Mouse (Mus musculus): ENCODE data around the gene Amdhd1. TPM values are rescaled to one million over a fixed set of nuclear protein-coding genes. Genes with fewer than 3 reads are reported as not detected.

The Amdhd1 gene
- total RNA-seq, 2 experiments from 2014 or later, result 0.37 to 0.75 TPM

DNA sequence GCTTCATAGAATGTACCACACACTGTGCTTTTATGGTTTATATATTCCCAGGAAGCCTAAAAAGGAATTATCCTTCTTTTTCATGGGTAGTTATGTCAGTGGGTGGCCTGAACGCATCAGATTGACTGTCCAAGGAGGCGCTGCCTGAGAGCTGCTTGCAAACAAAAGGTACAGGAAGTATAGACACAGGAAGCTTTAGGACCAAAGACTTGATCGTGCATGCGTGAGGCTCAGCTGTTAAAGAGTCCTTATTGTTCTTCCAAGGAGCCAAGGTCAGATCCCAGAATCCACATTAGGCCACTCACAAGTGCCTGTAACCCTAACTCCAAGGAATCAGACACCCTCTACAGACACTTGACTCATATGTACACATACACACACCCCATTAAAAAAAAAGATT is 2.5 kb upstream of the Amdhd1 start:
- intact Hi-C loops (cut with DNase I), result no loop called here

GRCm38 (mm10) chr10:93541585-93541984 is 1.8 kb upstream of the Amdhd1 start:
- intact Hi-C loops (cut with DNase I), result no loop called here
- DNase-seq (ENCODE audit: low spot score in 2 of 2), result no peak

More for the DNA sequence above, 2.5 kb upstream of the Amdhd1 start:
- no peak for DNase-seq (ENCODE audit: low spot score in 2 of 2)

DNA sequence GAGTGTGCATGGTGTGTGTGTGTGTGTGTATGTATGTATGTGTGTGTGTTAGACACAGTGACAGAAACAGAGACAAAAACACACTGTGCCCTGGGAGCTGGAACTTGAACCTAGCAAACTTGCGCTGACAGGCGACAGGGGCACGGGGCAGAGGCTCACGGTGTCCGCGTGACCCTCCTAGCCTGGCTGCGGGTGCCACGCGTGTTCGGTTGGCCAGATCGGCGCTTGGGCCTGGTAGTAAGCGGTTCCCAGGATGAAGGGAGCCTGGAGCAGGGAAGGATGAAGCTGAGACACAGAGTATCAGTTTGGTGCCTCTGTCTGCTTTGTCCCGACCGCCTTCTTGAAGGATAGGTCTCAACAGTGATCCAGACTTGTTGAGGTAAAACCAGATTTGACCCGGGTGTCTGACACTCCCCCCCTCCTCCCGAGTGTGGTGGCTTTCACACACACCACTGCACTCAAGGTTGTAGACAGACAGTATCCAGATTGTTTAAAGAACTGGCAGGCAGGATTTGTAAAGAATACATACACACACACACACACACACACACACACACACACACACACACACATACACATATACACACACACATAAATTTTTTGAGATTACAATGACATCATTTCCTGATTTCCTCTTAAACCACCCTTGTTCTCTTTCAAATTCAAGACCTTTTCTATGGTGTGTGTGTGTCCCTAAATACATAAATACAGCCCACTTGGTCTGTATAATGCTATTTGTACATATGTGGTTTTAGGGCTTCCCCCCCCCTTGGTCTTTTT is 788 bp upstream of the Amdhd1 start, which contains the start of gene Ccdc38:
Gene Ccdc38, plus strand, starts transcription at position 202 of the 780 bp plus-strand sequence.
- DNase-seq (ENCODE audit: low spot score in 2 of 2), result no peak
- intact Hi-C loops (cut with DNase I), result no loop called here

DNA sequence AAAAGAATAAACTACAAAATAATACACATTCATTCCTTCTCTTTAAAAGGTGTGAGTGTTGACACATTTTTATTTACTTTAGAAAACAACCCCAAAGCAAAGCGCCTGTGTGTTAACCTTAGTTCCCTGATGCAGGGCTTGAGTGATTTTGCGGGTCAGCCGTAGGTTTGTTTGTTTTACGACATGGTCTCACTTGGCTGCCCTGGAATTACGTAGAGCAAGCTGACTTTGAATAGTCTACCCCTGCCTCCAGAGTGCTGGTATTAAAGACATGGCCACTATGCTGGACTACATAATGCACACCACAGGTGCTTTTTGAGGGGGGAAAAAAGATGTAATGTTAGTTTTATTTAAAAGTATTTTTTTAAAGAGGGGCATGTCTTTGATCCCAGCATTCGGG is 1.0 kb downstream of the Amdhd1 start:
- DNase-seq (ENCODE audit: low spot score in 2 of 2), result no peak
- intact Hi-C loops (cut with DNase I), result no loop called here

DNA sequence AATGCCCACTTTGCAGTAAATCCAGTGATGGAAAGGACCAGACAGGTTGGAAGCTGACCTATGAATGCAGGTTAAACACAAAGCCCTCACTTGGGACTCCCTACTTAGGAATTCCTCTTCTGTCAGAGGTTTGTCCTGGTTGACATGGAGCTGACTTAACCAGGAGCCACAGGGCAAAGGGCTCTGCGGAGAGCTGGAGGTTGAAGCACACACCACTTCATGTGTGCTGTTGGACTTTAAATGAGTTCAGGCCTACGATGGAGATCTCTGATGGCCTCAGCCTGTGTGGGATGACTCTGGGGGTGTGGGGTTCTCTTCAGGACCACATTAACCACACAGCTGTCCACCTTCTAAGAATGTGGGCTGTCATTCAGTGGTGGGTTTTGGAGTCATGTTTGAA is 1.5 kb downstream of the Amdhd1 start:
- DNase-seq (ENCODE audit: low spot score in 2 of 2), result no peak
- intact Hi-C loops (cut with DNase I), result no loop called here

DNA sequence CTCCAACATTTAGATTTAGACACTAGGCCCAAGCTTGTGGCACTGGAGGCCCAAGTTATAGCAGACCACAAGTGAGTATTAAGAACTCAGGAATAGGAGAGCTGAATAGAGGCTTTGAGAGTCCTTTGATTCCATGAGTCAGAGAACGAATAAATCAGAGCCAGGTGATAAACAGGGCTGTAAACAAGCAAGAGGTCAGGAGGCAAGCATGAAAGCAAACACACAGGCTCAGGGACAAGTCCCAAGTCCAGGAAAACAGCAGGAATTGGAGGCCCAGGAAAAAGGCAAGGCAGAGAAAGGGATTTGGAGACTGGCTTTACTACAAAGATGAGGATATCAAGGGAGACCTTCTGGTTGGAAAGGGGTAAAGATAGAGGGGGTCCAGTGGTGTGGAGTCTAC is 14.5 kb downstream of the Amdhd1 start:
- intact Hi-C loops (cut with DNase I), result no loop called here

GRCm38 (mm10) chr10:93520994-93521393 is 18.8 kb downstream of the Amdhd1 start:
- no peak for DNase-seq (ENCODE audit: low spot score in 2 of 2)
- intact Hi-C loops (cut with DNase I), result no loop called here

More for the DNA sequence above, 14.5 kb downstream of the Amdhd1 start:
- DNase-seq (ENCODE audit: low spot score in 2 of 2), result no peak

DNA sequence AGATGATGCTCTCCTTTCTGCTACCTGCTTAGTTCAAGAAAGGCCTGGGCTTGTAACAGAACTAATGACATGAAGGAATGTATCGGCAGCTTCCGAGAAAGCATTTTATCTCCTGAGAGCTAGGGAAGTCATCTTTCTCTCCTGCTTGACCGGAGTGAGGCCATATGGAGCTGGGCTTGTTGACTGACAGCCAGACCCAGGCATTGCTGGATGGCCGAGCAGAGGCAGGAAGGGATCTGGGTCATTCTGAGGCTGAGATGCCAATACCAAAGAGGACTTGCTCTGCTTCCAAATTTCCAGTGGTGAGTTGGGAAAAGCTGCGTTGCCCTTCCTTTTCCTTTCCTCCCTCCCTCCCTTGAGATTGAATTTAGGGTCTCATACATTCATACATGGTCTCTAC is 20.1 kb downstream of the Amdhd1 start:
- intact Hi-C loops (cut with DNase I), result no loop called here
- DNase-seq (ENCODE audit: low spot score in 2 of 2), result no peak

DNA sequence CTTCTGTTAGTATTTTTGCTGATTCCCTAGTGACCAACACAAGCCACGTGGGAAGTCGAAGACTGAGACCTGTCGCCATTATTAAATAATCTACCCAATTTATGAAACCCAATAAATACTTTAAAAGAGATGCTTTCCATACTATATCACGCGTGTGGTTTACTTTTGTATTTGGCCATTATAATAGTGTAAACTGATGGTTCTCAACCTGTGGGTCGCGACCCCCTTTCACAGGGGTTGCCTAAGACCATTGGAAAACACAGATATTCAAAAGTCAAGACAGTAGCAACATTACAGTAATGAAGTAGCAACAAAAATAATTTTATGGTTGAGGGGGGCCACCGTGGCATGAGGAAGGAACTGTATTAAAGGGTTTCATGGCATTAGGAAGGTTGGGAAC is 20.7 kb downstream of the Amdhd1 start:
- intact Hi-C loops (cut with DNase I), result no loop called here
- no peak for DNase-seq (ENCODE audit: low spot score in 2 of 2)

DNA sequence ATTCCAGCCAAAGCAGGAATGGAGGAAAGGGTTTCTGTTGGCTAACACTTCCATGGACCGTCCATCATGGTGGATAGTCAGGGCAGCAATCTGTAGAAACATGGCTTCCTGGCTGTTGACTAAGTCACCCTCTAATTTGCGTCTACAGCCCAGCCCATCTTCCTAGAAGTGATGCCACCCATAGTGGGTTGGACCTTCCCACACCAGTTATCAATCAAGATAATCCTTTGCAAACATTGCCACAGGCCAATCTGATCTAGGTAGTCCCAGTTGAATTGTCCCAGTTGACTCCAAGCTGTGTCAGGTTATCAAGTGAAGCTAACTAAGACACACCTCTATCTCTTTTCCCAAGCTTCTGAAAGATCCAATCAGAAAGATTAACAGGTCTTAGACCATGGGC is 21.2 kb downstream of the Amdhd1 start:
- intact Hi-C loops (cut with DNase I), result no loop called here
- DNase-seq (ENCODE audit: low spot score in 2 of 2), result no peak

DNA sequence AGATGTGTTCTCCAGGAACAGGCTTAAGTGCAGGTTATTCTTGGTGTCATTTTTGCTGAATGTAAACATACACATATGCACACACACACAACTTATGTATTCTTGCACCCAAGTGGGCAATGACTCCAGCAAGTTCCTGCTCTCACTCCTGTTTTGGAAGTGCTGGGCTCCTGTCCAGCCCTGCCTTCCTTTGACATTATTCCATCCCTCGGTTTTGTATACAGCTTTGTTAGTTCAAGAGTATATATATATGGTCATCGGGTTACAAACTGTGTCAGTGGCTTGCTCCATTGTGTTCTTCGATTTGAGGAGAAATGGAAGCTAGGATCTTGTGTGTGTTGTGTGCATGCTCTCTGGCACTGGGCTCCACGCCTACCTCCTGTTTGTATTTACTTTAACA is 21.6 kb downstream of the Amdhd1 start:
- no peak for DNase-seq (ENCODE audit: low spot score in 2 of 2)
- intact Hi-C loops (cut with DNase I), result no loop called here

DNA sequence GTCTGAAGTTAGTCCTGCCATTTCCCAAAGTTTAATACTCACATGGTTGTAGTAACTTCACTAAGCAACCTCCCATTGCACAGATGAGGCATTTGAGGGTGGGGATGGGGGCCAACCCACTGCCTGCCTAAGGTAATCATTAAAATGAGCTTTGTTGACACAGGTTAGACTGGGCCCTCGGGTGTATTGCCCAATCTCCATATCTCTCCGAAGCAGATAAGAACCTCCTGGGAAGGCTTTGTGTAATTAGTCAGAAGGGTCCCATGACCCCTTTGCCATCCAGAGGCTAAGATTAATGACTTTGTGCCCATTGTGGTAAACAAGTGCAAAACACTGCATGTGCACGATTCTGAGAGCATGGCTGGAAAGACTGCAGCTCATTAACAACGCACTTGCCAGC is 22.1 kb downstream of the Amdhd1 start:
- intact Hi-C loops (cut with DNase I), result no loop called here
- DNase-seq (ENCODE audit: low spot score in 2 of 2), result no peak

DNA sequence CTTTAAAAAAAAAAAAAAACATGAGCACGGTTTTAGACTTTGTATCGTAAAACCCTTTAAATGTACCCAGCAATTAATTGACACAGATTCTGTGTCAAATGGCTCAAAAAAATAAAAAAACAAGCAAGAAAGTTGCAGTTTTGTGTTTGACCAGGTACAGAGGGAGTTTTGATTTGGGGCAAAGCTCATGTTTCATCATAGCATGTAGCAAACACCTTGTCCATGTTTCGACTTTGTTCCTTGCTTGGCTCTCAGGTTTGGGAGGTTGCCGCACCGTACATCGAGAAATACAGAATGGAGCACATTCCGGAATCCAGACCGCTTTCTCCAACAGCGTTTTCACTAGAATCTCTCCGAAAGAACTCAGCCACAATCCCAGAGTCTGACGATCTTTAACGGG is 23.9 kb downstream of the Amdhd1 start:
- intact Hi-C loops (cut with DNase I), result no loop called here
- no peak for DNase-seq (ENCODE audit: low spot score in 2 of 2)

GRCm38 (mm10) chr10:93515419-93515818 is 24.4 kb downstream of the Amdhd1 start:
- no peak for DNase-seq (ENCODE audit: low spot score in 2 of 2)
- intact Hi-C loops (cut with DNase I), result no loop called here

DNA sequence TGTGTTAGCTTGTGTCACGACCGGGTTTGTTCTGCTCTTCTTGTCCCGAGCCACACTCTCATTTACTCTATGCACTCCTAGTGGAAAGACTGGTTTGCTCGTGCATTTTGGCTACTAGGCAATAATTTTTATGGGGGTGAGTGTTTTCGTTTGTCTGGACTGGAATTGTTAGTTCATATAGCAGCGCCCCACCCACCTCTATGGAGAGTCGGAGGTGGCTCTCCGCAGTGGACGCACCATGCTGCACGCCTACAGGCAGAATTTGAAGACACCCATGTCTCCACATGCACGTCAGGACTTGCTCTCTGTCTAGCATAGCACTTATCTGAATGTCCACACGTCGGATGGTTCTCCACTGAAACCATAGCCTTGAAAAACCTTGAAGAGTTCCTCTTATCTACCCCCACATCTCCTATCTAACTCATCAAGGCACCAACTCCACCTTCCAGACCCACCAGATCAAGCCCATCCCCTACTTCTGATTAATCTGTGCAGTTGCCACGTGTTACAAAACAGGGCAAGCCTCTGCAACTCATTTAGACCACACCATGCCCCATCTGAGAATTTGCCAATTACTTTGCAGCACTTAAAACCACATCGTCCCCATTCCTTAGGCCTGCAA is 30.2 kb downstream of the Amdhd1 start:
- no peak for DNase-seq (ENCODE audit: low spot score in 2 of 2)
- intact Hi-C loops (cut with DNase I), result no loop called here

- DNase-seq (ENCODE audit: low spot score in 2 of 2), result no peak
- intact Hi-C loops (cut with DNase I), result no loop called here
Observed at GRCm38 (mm10) chr10:93508383-93508970, 31.4 kb downstream of the Amdhd1 start.

- intact Hi-C loops (cut with DNase I), result no loop called here
- DNase-seq (ENCODE audit: low spot score in 2 of 2), result no peak
Observed at GRCm38 (mm10) chr10:93501346-93501745, 38.5 kb downstream of the Amdhd1 start.

GRCm38 (mm10) chr10:93500864-93501263 is 39.0 kb downstream of the Amdhd1 start:
- intact Hi-C loops (cut with DNase I), result no loop called here
- no peak for DNase-seq (ENCODE audit: low spot score in 2 of 2)

DNA sequence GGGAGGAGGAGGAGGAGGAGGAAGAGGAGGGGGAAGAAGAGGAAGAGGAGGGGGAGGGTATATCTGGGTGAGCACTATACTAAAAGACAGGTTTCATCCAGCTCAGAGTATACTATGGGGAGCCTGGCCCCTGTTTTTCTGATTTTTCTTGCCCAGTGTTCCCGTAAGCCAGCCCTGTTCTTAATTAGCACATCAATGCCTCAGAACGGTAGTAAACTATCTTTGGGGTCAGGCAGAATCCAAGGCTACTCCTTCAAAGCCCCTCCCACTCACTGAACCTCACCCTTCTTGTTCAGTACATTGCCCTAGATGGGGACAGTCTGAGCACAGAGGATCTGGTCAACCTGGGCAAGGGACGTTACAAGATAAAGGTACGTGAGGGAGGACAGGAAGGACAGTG is 49.4 kb downstream of the Amdhd1 start:
- intact Hi-C loops (cut with DNase I), result no loop called here
- DNase-seq (ENCODE audit: low spot score in 2 of 2), result no peak

- intact Hi-C loops (cut with DNase I), result loop anchor here (5.0 kb wide), 1 partner anchor 58 kb away; no protein-coding TSS in a partner anchor
Observed at GRCm38 (mm10) chr10:93488828-93489226, 51.0 kb downstream of the Amdhd1 start.

More at GRCm38 (mm10) chr10:93488828-93489226, 51.0 kb downstream of the Amdhd1 start:
- DNase-seq (ENCODE audit: low spot score in 2 of 2), result no peak

Data from left cerebral cortex, postnatal 36 days (tissue).